Mouse (Mus musculus): ENCODE measurements around the gene Ric8a.

- TF ChIP-seq CTCF (IDR thresholded peaks at IDR 0.05; ENCODE audit: borderline replicate concordance, insufficient read depth, low read depth, low read length) (no peak), POLR2A (IDR thresholded peaks at IDR 0.05; ENCODE audit: borderline replicate concordance, insufficient read depth, low read length) (no peak)
Measured at GRCm38 (mm10) chr7:140860728-140861127, 4.0 kb downstream of the Ric8a start.
